Mouse (Mus musculus) gastrocnemius, postnatal 25 days (tissue): ENCODE results near the gene Hist1h2bj. TPM values are rescaled to one million over a fixed set of nuclear protein-coding genes. Genes with fewer than 3 reads are reported as not detected.
"Not testable (repeated sequence)": the region's sequence is repeated elsewhere in the genome, so short reads cannot be mapped to it uniquely, and the experiment has no call there.

Experiments used
- DNase-seq: peaks from one replicate; pipeline ENCODE4 v3.0.0; 2022
- total RNA-seq, 2 experiments: library from RNA; stranded (reverse); gene quantifications; 1 replicate in 1 of 2; 2 replicates in 1 of 2; pipeline ENCODE4 v1.2.3; 2021

Gene Hist1h2bj
- total RNA-seq, 2 experiments from 2014 or later = 5.3 to 14.5 TPM

DNA sequence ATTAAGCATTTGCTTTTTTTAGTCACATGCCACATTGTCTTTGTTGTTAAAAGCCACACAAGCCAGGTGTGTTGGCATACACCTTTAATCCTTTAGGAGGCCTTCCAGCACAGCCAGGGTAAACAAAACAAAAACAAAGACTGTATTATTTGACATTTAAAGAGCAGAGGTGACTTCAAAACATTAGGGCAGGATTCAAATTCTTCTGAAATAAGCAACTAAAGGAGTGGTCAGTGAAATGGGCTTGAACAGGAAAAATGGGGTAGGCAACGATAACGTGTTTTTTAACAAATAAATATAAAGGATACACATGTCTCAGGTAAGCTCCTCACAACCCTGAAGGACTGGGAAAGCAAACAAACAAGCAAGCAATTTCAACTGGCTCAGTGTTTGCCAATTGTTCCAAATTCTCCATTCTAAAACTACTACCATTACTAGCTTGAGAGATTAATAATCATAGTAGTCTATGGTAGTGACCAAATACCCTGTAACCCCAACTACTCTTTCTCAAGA lies 3.0 kb upstream of the Hist1h2bj start:
- DNase-seq = no peak

DNA sequence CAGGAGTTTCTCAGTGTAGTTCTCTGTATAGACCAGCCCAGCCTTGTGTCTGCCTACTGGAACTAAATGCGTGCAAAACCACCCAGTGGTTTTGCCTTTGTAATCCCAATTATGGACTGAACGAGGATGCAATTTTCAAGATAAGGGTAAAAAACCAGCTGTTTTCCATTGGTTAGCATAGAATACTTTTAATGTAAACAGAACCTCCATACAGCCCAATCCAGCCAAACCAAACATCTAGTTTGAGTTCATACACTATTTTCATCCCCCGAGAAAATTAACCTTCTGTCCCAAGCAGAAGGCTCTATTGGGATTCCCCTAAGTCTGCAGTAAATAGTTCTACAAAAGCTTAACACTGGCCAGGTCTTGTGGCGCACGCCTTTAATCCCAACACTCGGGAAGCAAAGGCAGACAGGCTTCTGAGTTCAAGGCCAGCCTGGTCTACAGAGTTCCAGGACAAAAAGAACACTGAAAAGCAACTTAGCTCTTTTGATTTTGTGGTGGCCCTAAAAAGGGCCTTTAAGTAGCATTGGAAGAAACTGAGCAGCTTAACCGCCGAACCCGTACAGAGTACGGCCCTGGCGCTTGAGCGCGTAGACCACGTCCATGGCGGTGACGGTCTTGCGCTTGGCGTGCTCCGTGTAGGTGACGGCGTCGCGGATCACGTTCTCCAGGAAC lies 2.4 kb upstream of the Hist1h2bj start:
- no peak for DNase-seq

- peak; percentile 89 for DNase-seq
These were observed 1.9 kb upstream of the Hist1h2bj start, which contains the start of gene Hist1h4i for GRCm38 (mm10) chr13:22041142-22041536. Hist1h4i (minus strand) TSS chr13:22041362.

- DNase-seq = no peak
These were observed 1.1 kb upstream of the Hist1h2bj start for GRCm38 (mm10) chr13:22041651-22042567.

GRCm38 (mm10) chr13:22043503-22044431 lies 753 bp downstream of the Hist1h2bj start:
- no peak for DNase-seq

DNA sequence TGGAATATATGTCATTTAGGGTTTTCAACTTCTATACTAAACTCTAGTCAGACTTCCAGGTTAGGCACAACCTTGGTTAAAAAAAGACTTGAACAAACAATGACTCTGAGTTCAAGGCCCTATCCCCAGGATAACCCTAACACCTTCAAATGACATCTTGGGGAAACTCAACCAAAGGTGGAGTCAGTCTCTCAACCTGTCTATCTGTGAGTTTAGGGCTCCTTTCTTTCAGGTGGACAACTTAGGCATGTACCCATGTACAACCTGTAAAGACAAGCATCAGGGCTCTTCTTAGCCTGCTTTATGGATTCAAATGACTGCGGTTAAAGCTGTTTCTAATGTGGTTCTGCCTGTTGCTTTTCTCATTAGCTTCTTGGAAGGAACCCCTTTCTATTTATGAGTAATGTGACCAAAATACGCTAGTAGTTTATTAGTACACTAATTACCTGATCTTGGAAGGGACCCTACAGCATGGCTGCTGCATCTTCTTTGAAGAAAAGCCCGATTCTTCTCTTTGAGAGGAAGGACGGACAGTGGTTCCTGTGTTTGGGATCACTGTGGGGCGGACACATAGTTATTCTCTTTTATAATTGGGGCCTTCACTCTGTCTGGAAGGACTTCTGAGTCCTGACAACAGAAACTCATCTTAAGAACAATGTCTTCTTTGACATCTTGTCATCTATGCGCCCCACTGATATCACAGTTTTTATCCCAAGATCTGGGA lies 1.6 kb downstream of the Hist1h2bj start:
- no peak for DNase-seq

DNA sequence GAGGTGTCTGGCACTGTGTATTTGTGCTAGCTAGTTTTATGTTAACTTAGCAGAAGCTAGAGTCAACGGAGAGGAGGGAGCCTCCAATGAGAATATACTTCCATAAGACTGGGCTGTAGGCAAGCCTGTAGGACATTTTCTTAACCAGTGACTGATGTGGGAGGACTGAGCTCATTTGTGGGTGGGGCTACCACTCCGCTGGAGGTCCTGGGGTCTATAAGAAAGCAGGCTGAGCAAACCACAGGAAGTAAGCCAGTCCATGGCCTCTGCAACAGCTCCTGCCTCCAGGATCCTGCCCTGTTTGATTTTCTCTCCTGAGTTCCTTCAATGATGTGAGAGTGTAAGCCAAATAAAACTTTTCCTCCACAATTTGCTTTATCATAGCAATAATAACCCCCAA lies 2.3 kb downstream of the Hist1h2bj start:
- DNase-seq = no peak

DNA sequence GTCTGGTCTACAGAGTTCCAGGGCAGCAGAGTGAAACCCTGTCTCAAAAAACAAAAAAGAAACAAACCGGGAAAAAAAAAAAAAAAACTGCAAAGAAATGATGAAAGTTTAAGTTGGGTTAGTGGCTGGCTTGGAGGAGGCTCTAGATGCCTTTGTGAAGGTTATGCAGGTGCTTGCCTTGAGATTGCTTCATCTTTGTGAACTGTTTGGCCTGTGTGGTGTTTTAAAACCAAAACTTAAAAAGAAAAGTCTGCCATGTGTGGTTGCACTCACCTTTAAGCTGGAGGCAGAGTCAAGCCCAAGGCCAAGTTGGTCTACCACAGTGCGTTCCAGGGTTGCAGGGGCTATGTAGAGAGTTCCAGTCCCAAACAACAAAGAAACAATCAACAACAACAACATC lies 6.0 kb downstream of the Hist1h2bj start:
- DNase-seq = no peak

DNA sequence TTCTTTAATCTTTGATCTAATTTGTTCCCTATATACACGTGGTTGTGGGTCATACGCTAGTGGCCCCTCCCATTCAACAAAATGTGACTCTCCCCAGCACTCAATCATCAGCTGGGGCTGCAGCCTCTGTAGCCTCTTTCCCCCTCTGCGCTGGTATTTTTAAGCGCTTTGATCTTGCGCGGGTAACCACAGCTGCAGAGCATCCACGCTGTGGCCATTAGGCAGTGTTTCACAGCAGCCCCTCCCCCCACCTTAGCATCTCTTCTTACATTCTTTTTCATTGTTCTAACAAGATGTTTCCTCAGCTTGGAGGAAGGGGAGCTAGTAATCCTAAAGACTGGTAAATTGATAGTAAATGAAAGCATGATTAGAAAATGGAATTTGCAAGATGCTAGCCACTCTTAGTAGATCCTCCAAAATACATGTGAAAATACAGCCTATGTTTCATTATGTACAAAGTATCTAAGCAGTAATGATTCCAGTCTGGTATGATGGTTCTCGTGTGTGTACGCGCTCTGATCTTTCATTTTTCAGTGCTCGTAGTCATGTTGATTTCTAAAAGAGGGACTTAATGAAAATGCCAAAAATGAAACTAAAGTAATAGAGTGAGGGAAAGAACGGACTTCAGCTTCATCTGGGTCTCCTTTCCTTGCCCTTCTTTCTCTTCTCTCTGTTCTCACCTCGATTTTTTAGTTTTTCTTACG lies 6.9 kb downstream of the Hist1h2bj start:
- DNase-seq = no peak

- DNase-seq = peak; percentile 81
These were observed 7.8 kb downstream of the Hist1h2bj start for GRCm38 (mm10) chr13:22050591-22051522.

DNA sequence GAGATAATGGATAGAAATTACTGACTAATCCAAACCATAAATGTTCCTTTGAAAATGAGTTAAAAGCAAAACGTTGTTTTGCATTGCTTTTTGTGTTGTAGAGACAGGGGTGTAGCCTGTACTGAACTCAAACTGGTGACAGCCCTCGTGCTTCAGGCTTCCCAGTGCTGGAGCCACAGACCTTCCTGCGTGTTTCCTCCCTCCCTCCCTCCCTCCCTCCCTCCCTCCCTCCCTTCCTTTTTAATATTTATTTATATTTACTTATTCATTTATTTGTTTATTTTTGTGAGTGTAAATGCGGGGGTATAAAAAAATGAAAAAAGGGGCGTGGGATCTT lies 8.5 kb downstream of the Hist1h2bj start:
- DNase-seq = no peak

DNA sequence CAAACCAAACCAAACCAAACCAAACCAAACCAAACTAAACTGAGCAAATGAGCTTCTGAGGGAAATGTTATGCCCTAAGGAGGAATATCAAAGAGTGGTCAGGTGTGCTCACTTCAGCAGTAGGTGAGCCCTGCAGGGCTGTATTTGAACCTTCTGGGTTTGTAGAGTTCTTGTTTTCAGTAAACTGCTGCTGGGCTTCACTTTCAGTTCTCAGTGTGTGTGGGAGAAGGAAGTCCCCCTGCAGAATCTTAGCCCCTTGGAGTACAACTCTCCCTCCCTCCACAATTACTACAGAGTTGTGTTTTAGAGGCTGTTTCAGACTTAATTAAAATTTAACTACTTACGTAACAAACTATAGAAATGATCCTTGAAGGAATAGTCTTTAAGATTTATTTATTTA lies 10.7 kb downstream of the Hist1h2bj start:
- no peak for DNase-seq

GRCm38 (mm10) chr13:22061422-22061821 lies 18.4 kb downstream of the Hist1h2bj start:
- DNase-seq = no peak

DNA sequence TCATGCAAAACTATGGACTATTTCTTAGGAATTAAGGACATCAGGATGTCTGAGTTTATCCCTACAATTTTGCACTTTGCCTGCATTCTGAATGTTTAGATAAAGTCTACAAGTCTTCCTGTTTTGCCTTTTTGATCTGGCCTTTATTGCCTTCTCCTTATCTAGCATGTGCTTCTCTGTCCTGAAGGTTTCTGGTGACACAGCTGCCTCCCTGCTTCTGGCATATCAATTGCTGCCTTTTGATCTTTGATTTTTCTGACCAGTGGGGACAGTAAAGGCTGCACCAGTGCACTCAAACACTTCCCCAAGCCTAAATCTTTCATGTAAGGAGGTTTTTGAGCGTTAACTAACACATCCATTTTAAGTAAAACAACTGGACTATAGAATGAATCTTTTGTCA lies 20.5 kb downstream of the Hist1h2bj start:
- no peak for DNase-seq

GRCm38 (mm10) chr13:22084140-22084539 lies 41.1 kb downstream of the Hist1h2bj start, which contains the start of gene Vmn1r188:
Vmn1r188 (plus strand) TSS chr13:22084440.
- DNase-seq = not testable (repeated sequence)
